Mouse (Mus musculus) kidney, adult 2 months (tissue): ENCODE measurements around the gene Prlh. TPM values are rescaled to one million over a fixed set of nuclear protein-coding genes. Genes with fewer than 3 reads are reported as not detected.

Source experiments
- DNase-seq: peaks from one replicate; pipeline ENCODE4 v3.0.0; 2021
- H3K27ac ChIP-seq: fragments of 200-500 bp; 2 replicates; pipeline ENCODE4 v1.5.1; 2012; ENCODE audit warnings: low read depth, low read length, control low read depth, inconsistent platforms; ENCODE audit not compliant: insufficient read depth
- H3K27me3 ChIP-seq: fragments of 200-500 bp; replicated peaks from 2 replicates; pipeline ENCODE4 v1.6.1; 2012; ENCODE audit warnings: mild to moderate bottlenecking, moderate library complexity, low read length, inconsistent platforms; ENCODE audit not compliant: control insufficient read depth, insufficient read depth
- H3K36me3 ChIP-seq: fragments of 200-500 bp; 2 replicates; pipeline ENCODE4 v1.6.1; 2012; ENCODE audit warnings: mild to moderate bottlenecking, moderate library complexity, low read length, inconsistent platforms; ENCODE audit not compliant: control insufficient read depth, insufficient read depth
- H3K4me1 ChIP-seq: fragments of 200-500 bp; 2 replicates; pipeline ENCODE4 v1.6.1; 2011; ENCODE audit warnings: low read length; ENCODE audit not compliant: control insufficient read depth, insufficient read depth
- H3K4me3 ChIP-seq: fragments of 200-500 bp; 2 replicates; pipeline ENCODE4 v1.5.1; 2011; ENCODE audit warnings: mild to moderate bottlenecking, low read depth, low read length, control low read depth; ENCODE audit not compliant: insufficient read depth
- CTCF ChIP-seq: fragments of 200-500 bp; conservative IDR thresholded peaks from 2 replicates; pipeline ENCODE4 v1.5.1; 2011; ENCODE audit warnings: low read depth, mild to moderate bottlenecking, control low read depth, low read length, moderate library complexity, mixed read lengths; ENCODE audit not compliant: insufficient read depth, insufficient read length
- POLR2A ChIP-seq: fragments of 200-500 bp; IDR thresholded peaks from one replicate; pipeline ENCODE4 v1.6.1; 2011; ENCODE audit warnings: low read depth, low read length, control low read depth
- WGBS: fragments of 180-500 bp; shearing (Covaris S2); methylation state at CpG from one replicate; pipeline ENCODE4 v1.1.7; 2018; 5-methylcytosine and 5-hydroxymethylcytosine counted together
- polyA plus RNA-seq: library from polyadenylated mRNA; depleted of rRNA; stranded (reverse); fragments of >200 nt; gene quantifications from 2 replicates; pipeline ENCODE4 v1.2.3, GENCODE M21; 2012

Prlh gene
- polyA plus RNA-seq, 1 experiment = not detected

GRCm38 (mm10) chr1:90981346-90981745, 28.4 kb downstream of the Prlh start:
- Histone ChIP-seq H3K27ac (no peak overlapping the region), H3K4me3 (no peak overlapping the region), H3K36me3 (no peaks in the 10 kb centered on the region), H3K27me3 (no peaks in the 10 kb centered on the region), H3K4me1 (peaks cover 3% of the 10 kb centered on the region; the same call in 1 of the 2 replicates)
- peak; percentile 43 for DNase-seq
- TF ChIP-seq CTCF = no peak
- no peak for TF ChIP-seq POLR2A
- WGBS = 58% methylated on average over 3 of the region's 3 CpGs

GRCm38 (mm10) chr1:90995916-90996315, 43.0 kb downstream of the Prlh start:
- no peak for TF ChIP-seq CTCF
- TF ChIP-seq POLR2A = no peak
- Histone ChIP-seq H3K27ac (no peak overlapping the region), H3K27me3 (no peaks in the 10 kb centered on the region), H3K4me3 (no peak overlapping the region), H3K4me1 (no peaks in the 10 kb centered on the region), H3K36me3 (no peaks in the 10 kb centered on the region)
- WGBS = 87% methylated on average over 1 of the region's 1 CpGs
- no peak for DNase-seq

- Histone ChIP-seq H3K27me3 (no peaks in the 10 kb centered on the region), H3K36me3 (no peaks in the 10 kb centered on the region), H3K4me1 (no peaks in the 10 kb centered on the region), H3K4me3 (no peak overlapping the region), H3K27ac (no peak overlapping the region)
- no peak for TF ChIP-seq POLR2A
- no peak for TF ChIP-seq CTCF
- 65% methylated on average over 4 of the region's 4 CpGs for WGBS
- DNase-seq = no peak
These were observed 44.2 kb downstream of the Prlh start for GRCm38 (mm10) chr1:90997136-90997535.

- H3K27ac ChIP-seq = no peak overlapping the region
- no peak for DNase-seq
- 84% methylated on average over 5 of the region's 5 CpGs for WGBS
- H3K4me3 ChIP-seq = no peak overlapping the region
- no peaks in the 10 kb centered on the region for H3K4me1 ChIP-seq
- H3K36me3 ChIP-seq = no peaks in the 10 kb centered on the region
- H3K27me3 ChIP-seq = no peaks in the 10 kb centered on the region
- TF ChIP-seq CTCF (no peak), POLR2A (no peak)
These were observed 44.7 kb downstream of the Prlh start for GRCm38 (mm10) chr1:90997641-90998040.

- TF ChIP-seq POLR2A = no peak
- TF ChIP-seq CTCF = no peak
- Histone ChIP-seq H3K36me3 (no peaks in the 10 kb centered on the region), H3K4me3 (peak within 1 kb of the TSS; percentile 69), H3K27ac (no peak within 1 kb of the TSS), H3K27me3 (no peaks in the 10 kb centered on the region), H3K4me1 (no peaks in the 10 kb centered on the region)
- whole genome bisulfite sequencing = 2% methylated on average over 59 of the region's 59 CpGs
- DNase-seq = peak; percentile 51
These were observed 45.5 kb downstream of the Prlh start, which contains the start of gene Lrrfip1 for GRCm38 (mm10) chr1:90998268-90998890. Lrrfip1 (plus strand) TSS chr1:90998737.

- no peak for DNase-seq
- H3K4me1 ChIP-seq = no peaks in the 10 kb centered on the region
- TF ChIP-seq CTCF = no peak
- TF ChIP-seq POLR2A = no peak
- WGBS = 2% methylated on average over 41 of the region's 41 CpGs
- no peaks in the 10 kb centered on the region for H3K27me3 ChIP-seq
- H3K4me3 ChIP-seq = peak overlapping the region; percentile 69
- H3K27ac ChIP-seq = no peak overlapping the region
- no peaks in the 10 kb centered on the region for H3K36me3 ChIP-seq
These were observed 46.1 kb downstream of the Prlh start for GRCm38 (mm10) chr1:90998891-90999611.

- H3K4me1 ChIP-seq = no peaks in the 10 kb centered on the region
- no peak for TF ChIP-seq CTCF
- no peak for TF ChIP-seq POLR2A
- H3K27me3 ChIP-seq = no peaks in the 10 kb centered on the region
- H3K36me3 ChIP-seq = no peaks in the 10 kb centered on the region
- 64% methylated on average over 10 of the region's 10 CpGs for WGBS
- no peak for DNase-seq
- H3K27ac ChIP-seq = no peak overlapping the region
- no peak overlapping the region for H3K4me3 ChIP-seq
These were observed 47.1 kb downstream of the Prlh start for GRCm38 (mm10) chr1:90999911-91000601.
